Mouse (Mus musculus) testis, adult 2 months (tissue): Measurements from ENCODE around the gene Tcf12. TPM values are rescaled to one million over a fixed set of nuclear protein-coding genes. Genes with fewer than 3 reads are reported as not detected.

Source experiments
- H3K27ac ChIP-seq: fragments of 200-500 bp; 2 replicates; pipeline ENCODE4 v1.5.1; 2012; ENCODE audit warnings: low read depth, low read length; ENCODE audit not compliant: control insufficient read depth, insufficient read depth
- H3K27me3 ChIP-seq: fragments of 200-500 bp; 2 replicates; pipeline ENCODE4 v1.6.1; 2012; ENCODE audit warnings: mild to moderate bottlenecking, low read length, moderate library complexity; ENCODE audit not compliant: control insufficient read depth, insufficient read depth
- H3K36me3 ChIP-seq: fragments of 200-500 bp; 2 replicates; pipeline ENCODE4 v1.6.1; 2012; ENCODE audit warnings: mild to moderate bottlenecking, low read length; ENCODE audit not compliant: control insufficient read depth, insufficient read depth
- H3K4me1 ChIP-seq: fragments of 200-500 bp; 2 replicates; pipeline ENCODE4 v1.6.1; 2012; ENCODE audit warnings: low read length; ENCODE audit not compliant: control insufficient read depth, insufficient read depth
- H3K4me3 ChIP-seq: fragments of 200-500 bp; 2 replicates; pipeline ENCODE4 v1.5.1; 2012; ENCODE audit warnings: low read depth, mild to moderate bottlenecking, low read length, moderate library complexity, mixed read lengths; ENCODE audit not compliant: control insufficient read depth
- CTCF ChIP-seq: fragments of 200-500 bp; IDR thresholded peaks from 2 replicates; pipeline ENCODE4 v1.5.1; 2012; ENCODE audit warnings: low read depth, mild to moderate bottlenecking, inconsistent platforms, low read length, moderate library complexity; ENCODE audit not compliant: control insufficient read depth, insufficient read depth, insufficient replicate concordance
- POLR2A ChIP-seq: fragments of 200-500 bp; IDR thresholded peaks from 2 replicates; pipeline ENCODE4 v1.6.1; 2012; ENCODE audit warnings: low read depth, mild to moderate bottlenecking, inconsistent platforms, low read length, moderate library complexity; ENCODE audit not compliant: control insufficient read depth
- polyA plus RNA-seq: library from polyadenylated mRNA; depleted of rRNA; stranded (reverse); fragments of >200 nt; gene quantifications from 2 replicates; pipeline ENCODE4 v1.2.3, GENCODE M21; 2012

Gene Tcf12
- polyA plus RNA-seq, 1 experiment = 20.0 TPM

GRCm38 (mm10) chr9:72036257-72036656, 75.4 kb downstream of the Tcf12 start:
- Histone ChIP-seq H3K4me3 (no peak overlapping the region), H3K27me3 (no peaks in the 10 kb centered on the region), H3K36me3 (no peaks in the 10 kb centered on the region), H3K27ac (no peak overlapping the region), H3K4me1 (no peaks in the 10 kb centered on the region)
- TF ChIP-seq POLR2A = no peak
- no peak for TF ChIP-seq CTCF

GRCm38 (mm10) chr9:72033271-72033670, 78.4 kb downstream of the Tcf12 start:
- Histone ChIP-seq H3K27ac (no peak overlapping the region), H3K4me3 (no peak overlapping the region), H3K27me3 (no peaks in the 10 kb centered on the region), H3K36me3 (no peaks in the 10 kb centered on the region), H3K4me1 (no peaks in the 10 kb centered on the region)
- TF ChIP-seq CTCF = no peak
- no peak for TF ChIP-seq POLR2A

- TF ChIP-seq CTCF = no peak
- TF ChIP-seq POLR2A = no peak
- no peak overlapping the region for H3K27ac ChIP-seq
Observed at GRCm38 (mm10) chr9:72030274-72030673, 81.4 kb downstream of the Tcf12 start.

GRCm38 (mm10) chr9:72029601-72030000, 82.1 kb downstream of the Tcf12 start:
- H3K27me3 ChIP-seq = no peaks in the 10 kb centered on the region
- H3K4me3 ChIP-seq = no peak overlapping the region
- no peaks in the 10 kb centered on the region for H3K36me3 ChIP-seq
- no peak overlapping the region for H3K27ac ChIP-seq
- TF ChIP-seq POLR2A = no peak
- no peak for TF ChIP-seq CTCF
- H3K4me1 ChIP-seq = no peaks in the 10 kb centered on the region

More at GRCm38 (mm10) chr9:72030274-72030673, 81.4 kb downstream of the Tcf12 start:
- Histone ChIP-seq H3K4me3 (no peak overlapping the region), H3K36me3 (no peaks in the 10 kb centered on the region), H3K4me1 (no peaks in the 10 kb centered on the region), H3K27me3 (no peaks in the 10 kb centered on the region)

GRCm38 (mm10) chr9:72023274-72023673, 88.4 kb downstream of the Tcf12 start:
- H3K4me1 ChIP-seq = no peaks in the 10 kb centered on the region
- TF ChIP-seq CTCF (no peak), POLR2A (no peak)
- no peak overlapping the region for H3K27ac ChIP-seq

GRCm38 (mm10) chr9:72021512-72021911, 90.2 kb downstream of the Tcf12 start:
- no peak overlapping the region for H3K27ac ChIP-seq
- H3K4me1 ChIP-seq = no peaks in the 10 kb centered on the region
- no peak overlapping the region for H3K4me3 ChIP-seq
- TF ChIP-seq CTCF (no peak), POLR2A (no peak)
- H3K36me3 ChIP-seq = no peaks in the 10 kb centered on the region
- no peaks in the 10 kb centered on the region for H3K27me3 ChIP-seq

More at GRCm38 (mm10) chr9:72023274-72023673, 88.4 kb downstream of the Tcf12 start:
- Histone ChIP-seq H3K36me3 (no peaks in the 10 kb centered on the region), H3K4me3 (no peak overlapping the region), H3K27me3 (no peaks in the 10 kb centered on the region)

- no peaks in the 10 kb centered on the region for H3K27me3 ChIP-seq
- no peak overlapping the region for H3K4me3 ChIP-seq
- H3K4me1 ChIP-seq = no peaks in the 10 kb centered on the region
- H3K36me3 ChIP-seq = no peaks in the 10 kb centered on the region
- TF ChIP-seq CTCF (no peak), POLR2A (no peak)
- H3K27ac ChIP-seq = no peak overlapping the region
Observed at GRCm38 (mm10) chr9:72016021-72016420, 95.7 kb downstream of the Tcf12 start.

GRCm38 (mm10) chr9:72014585-72015381, 96.9 kb downstream of the Tcf12 start:
- no peaks in the 10 kb centered on the region for H3K36me3 ChIP-seq
- H3K27ac ChIP-seq = no peak overlapping the region
- H3K27me3 ChIP-seq = no peaks in the 10 kb centered on the region
- TF ChIP-seq POLR2A = no peak
- no peak for TF ChIP-seq CTCF
- H3K4me3 ChIP-seq = no peak overlapping the region
- no peaks in the 10 kb centered on the region for H3K4me1 ChIP-seq
